Mouse (Mus musculus): ENCODE data around the gene Ctsf. TPM values are rescaled to one million over a fixed set of nuclear protein-coding genes. Genes with fewer than 3 reads are reported as not detected.

Ctsf gene
- polyA plus RNA-seq, 1 experiment from 2014 or later = 21.4 TPM

GRCm38 (mm10) chr19:4896780-4897520 lies 42.0 kb downstream of the Ctsf start:
- Histone ChIP-seq H3K9me3 (no peaks in the 10 kb centered on the region), H3K27me3 (ENCODE audit: poor library complexity, severe bottlenecking) (no peaks in the 10 kb centered on the region), H3K27ac (no peak overlapping the region; the same call in 1 of the 2 replicates), H3K4me1 (no peaks in the 10 kb centered on the region), H3K4me3 (no peak overlapping the region), H3K36me3 (replicated peaks) (peaks cover 48% of the 10 kb centered on the region)
- 62% methylated on average over 21 of the region's 21 CpGs for WGBS
- DNase-seq (ENCODE audit: extremely low spot score, low spot score) = no peak

- Histone ChIP-seq H3K36me3 (replicated peaks) (peaks cover 59% of the 10 kb centered on the region), H3K27ac (no peak overlapping the region), H3K27me3 (ENCODE audit: poor library complexity, severe bottlenecking) (no peaks in the 10 kb centered on the region), H3K4me3 (no peak overlapping the region), H3K9me3 (no peaks in the 10 kb centered on the region), H3K4me1 (no peaks in the 10 kb centered on the region)
- WGBS = 85% methylated on average over 9 of the region's 9 CpGs
- no peak for DNase-seq (ENCODE audit: extremely low spot score, low spot score)
These were observed 44.0 kb downstream of the Ctsf start for GRCm38 (mm10) chr19:4898972-4899371.

- Histone ChIP-seq H3K36me3 (replicated peaks) (peaks cover 59% of the 10 kb centered on the region), H3K9me3 (no peaks in the 10 kb centered on the region), H3K27me3 (ENCODE audit: poor library complexity, severe bottlenecking) (no peaks in the 10 kb centered on the region), H3K4me3 (no peak overlapping the region), H3K27ac (no peak overlapping the region), H3K4me1 (no peaks in the 10 kb centered on the region)
- WGBS = 84% methylated on average over 3 of the region's 3 CpGs
- no peak for DNase-seq (ENCODE audit: extremely low spot score, low spot score)
These were observed 45.0 kb downstream of the Ctsf start for GRCm38 (mm10) chr19:4899888-4900287.

- Histone ChIP-seq H3K27ac (peak within 1 kb of the TSS; percentile 83), H3K36me3 (replicated peaks) (peaks cover 62% of the 10 kb centered on the region), H3K4me3 (peak within 1 kb of the TSS; percentile 74), H3K9me3 (no peaks in the 10 kb centered on the region), H3K27me3 (ENCODE audit: poor library complexity, severe bottlenecking) (no peaks in the 10 kb centered on the region), H3K4me1 (peaks cover 10% of the 10 kb centered on the region)
- DNase-seq (ENCODE audit: extremely low spot score, low spot score) = peak; percentile 83
- WGBS = 9% methylated on average over 31 of the region's 31 CpGs
These were observed 51.3 kb downstream of the Ctsf start, which contains the start of gene Bbs1 for GRCm38 (mm10) chr19:4905979-4906794. Gene Bbs1, minus strand, starts transcription at chr19:4906628.

GRCm38 (mm10) chr19:4908107-4908506 lies 53.2 kb downstream of the Ctsf start:
- Histone ChIP-seq H3K9me3 (no peaks in the 10 kb centered on the region), H3K4me3 (no peak overlapping the region), H3K4me1 (peaks cover 10% of the 10 kb centered on the region), H3K36me3 (replicated peaks) (peaks cover 70% of the 10 kb centered on the region), H3K27me3 (ENCODE audit: poor library complexity, severe bottlenecking) (no peaks in the 10 kb centered on the region), H3K27ac (no peak overlapping the region)
- WGBS = 90% methylated on average over 4 of the region's 4 CpGs
- no peak for DNase-seq (ENCODE audit: extremely low spot score, low spot score)

GRCm38 (mm10) chr19:4909376-4909775 lies 54.4 kb downstream of the Ctsf start:
- Histone ChIP-seq H3K9me3 (no peaks in the 10 kb centered on the region), H3K27ac (no peak overlapping the region), H3K27me3 (ENCODE audit: poor library complexity, severe bottlenecking) (no peaks in the 10 kb centered on the region), H3K4me3 (no peak overlapping the region), H3K36me3 (replicated peaks) (peaks cover 74% of the 10 kb centered on the region), H3K4me1 (peaks cover 10% of the 10 kb centered on the region)
- DNase-seq (ENCODE audit: extremely low spot score, low spot score) = no peak
- WGBS = 93% methylated on average over 7 of the region's 7 CpGs

Other genes starting within 250 kb of the Ctsf start
- gene Lrfn4, start 239.5 kb upstream of the Ctsf start, polyA plus RNA-seq (2016; fragmentation: Nextera tagmentation; extraction: Ambion mirVana) = 5.0 and 5.7 TPM in 2 replicates
- 84.3 and 84.9 TPM in 2 replicates for gene Rce1, start 229.5 kb upstream of the Ctsf start, polyA plus RNA-seq (2016; fragmentation: Nextera tagmentation; extraction: Ambion mirVana)
- 2.2 and 3.0 TPM in 2 replicates for gene Gm960, start 156.5 kb upstream of the Ctsf start, polyA plus RNA-seq (2016; fragmentation: Nextera tagmentation; extraction: Ambion mirVana)
- 6.6 and 8.3 TPM in 2 replicates for gene Sptbn2, start 144.0 kb upstream of the Ctsf start, polyA plus RNA-seq (2016; fragmentation: Nextera tagmentation; extraction: Ambion mirVana)
- 104 and 106 TPM in 2 replicates for gene Rbm4b, start 98.6 kb upstream of the Ctsf start, polyA plus RNA-seq (2016; fragmentation: Nextera tagmentation; extraction: Ambion mirVana)
- gene Rbm4, start 61.2 kb upstream of the Ctsf start, polyA plus RNA-seq (2016; fragmentation: Nextera tagmentation; extraction: Ambion mirVana) = 94.2 and 96.7 TPM in 2 replicates
- gene Gm21992, start 43.5 kb upstream of the Ctsf start, polyA plus RNA-seq (2016; fragmentation: Nextera tagmentation; extraction: Ambion mirVana) = 34.4 and 35.7 TPM in 2 replicates
- 137 and 140 TPM in 2 replicates for gene Rbm14, start 43.5 kb upstream of the Ctsf start, polyA plus RNA-seq (2016; fragmentation: Nextera tagmentation; extraction: Ambion mirVana)
- 40.5 and 47.2 TPM in 2 replicates for gene Ccs, start 15.8 kb upstream of the Ctsf start, polyA plus RNA-seq (2016; fragmentation: Nextera tagmentation; extraction: Ambion mirVana)
- 0.18 TPM in 1 of 2 replicates, not detected in the other for gene Ccdc87, start 15.8 kb upstream of the Ctsf start, polyA plus RNA-seq (2016; fragmentation: Nextera tagmentation; extraction: Ambion mirVana)
- gene Actn3, start 22.8 kb downstream of the Ctsf start, polyA plus RNA-seq (2016; fragmentation: Nextera tagmentation; extraction: Ambion mirVana) = 2.0 and 2.2 TPM in 2 replicates
- gene Zdhhc24, start 23.5 kb downstream of the Ctsf start, polyA plus RNA-seq (2016; fragmentation: Nextera tagmentation; extraction: Ambion mirVana) = 11.5 and 13.2 TPM in 2 replicates
- gene Bbs1, start 51.5 kb downstream of the Ctsf start, polyA plus RNA-seq (2016; fragmentation: Nextera tagmentation; extraction: Ambion mirVana) = 8.7 and 9.8 TPM in 2 replicates
- 193 and 199 TPM in 2 replicates for gene Dpp3, start 73.2 kb downstream of the Ctsf start, polyA plus RNA-seq (2016; fragmentation: Nextera tagmentation; extraction: Ambion mirVana)
- gene Peli3, start 88.0 kb downstream of the Ctsf start, polyA plus RNA-seq (2016; fragmentation: Nextera tagmentation; extraction: Ambion mirVana) = 1.4 and 1.7 TPM in 2 replicates
- 153 and 161 TPM in 2 replicates for gene Mrpl11, start 107.0 kb downstream of the Ctsf start, polyA plus RNA-seq (2016; fragmentation: Nextera tagmentation; extraction: Ambion mirVana)
- gene Npas4, start 135.2 kb downstream of the Ctsf start, polyA plus RNA-seq (2016; fragmentation: Nextera tagmentation; extraction: Ambion mirVana) = not detected in 2 replicates
- gene Slc29a2, start 168.7 kb downstream of the Ctsf start, polyA plus RNA-seq (2016; fragmentation: Nextera tagmentation; extraction: Ambion mirVana) = 9.3 and 10.1 TPM in 2 replicates
- 36.2 and 38.4 TPM in 2 replicates for gene B4gat1, start 183.7 kb downstream of the Ctsf start, polyA plus RNA-seq (2016; fragmentation: Nextera tagmentation; extraction: Ambion mirVana)
- 2.8 and 3.6 TPM in 2 replicates for gene AC124502.3, start 183.8 kb downstream of the Ctsf start, polyA plus RNA-seq (2016; fragmentation: Nextera tagmentation; extraction: Ambion mirVana)
- gene Brms1, start 186.2 kb downstream of the Ctsf start, polyA plus RNA-seq (2016; fragmentation: Nextera tagmentation; extraction: Ambion mirVana) = 83.0 and 84.2 TPM in 2 replicates
- gene Rin1, start 195.4 kb downstream of the Ctsf start, polyA plus RNA-seq (2016; fragmentation: Nextera tagmentation; extraction: Ambion mirVana) = 2.7 and 3.7 TPM in 2 replicates
- gene Cd248, start 212.9 kb downstream of the Ctsf start, polyA plus RNA-seq (2016; fragmentation: Nextera tagmentation; extraction: Ambion mirVana) = 15.9 and 17.6 TPM in 2 replicates
- 0.47 and 1.7 TPM in 2 replicates for gene Tmem151a, start 230.4 kb downstream of the Ctsf start, polyA plus RNA-seq (2016; fragmentation: Nextera tagmentation; extraction: Ambion mirVana)
- 67.1 and 74.2 TPM in 2 replicates for gene Yif1a, start 233.4 kb downstream of the Ctsf start, polyA plus RNA-seq (2016; fragmentation: Nextera tagmentation; extraction: Ambion mirVana)
- gene Cnih2, start 243.4 kb downstream of the Ctsf start, polyA plus RNA-seq (2016; fragmentation: Nextera tagmentation; extraction: Ambion mirVana) = 33.2 and 34.2 TPM in 2 replicates

Data from forebrain, embryonic 10.5 days (tissue).